Mouse (Mus musculus): ENCODE data around the gene Gid8. TPM values are rescaled to one million over a fixed set of nuclear protein-coding genes. Genes with fewer than 3 reads are reported as not detected.

Gene Gid8
- 20.8 and 40.7 TPM in 2 replicates for polyA plus RNA-seq (2012; rRNA removed; ENCODE audit: low replicate concordance)

GRCm38 (mm10) chr2:180709923-180710272, at the start of gene Gid8, which contains the start of gene Dido1:
Gid8 (plus strand) TSS chr2:180710117.
Dido1 (minus strand) TSS chr2:180709999.

GRCm38 (mm10) chr2:180724585-180725413, 14.9 kb downstream of the Gid8 start, which contains the start of gene Slc17a9:
Slc17a9 (plus strand) TSS chr2:180725263.

Other genes starting within 250 kb of the Gid8 start
- not detected in 2 replicates for gene Ntsr1, start 210.1 kb upstream of the Gid8 start, polyA plus RNA-seq (2012; rRNA removed; ENCODE audit: low replicate concordance)
- 24.8 and 28.3 TPM in 2 replicates for gene Mrgbp, start 128.8 kb upstream of the Gid8 start, polyA plus RNA-seq (2012; rRNA removed; ENCODE audit: low replicate concordance)
- gene Ogfr, start 120.9 kb upstream of the Gid8 start, polyA plus RNA-seq (2012; rRNA removed; ENCODE audit: low replicate concordance), result 26.0 and 34.5 TPM in 2 replicates
- 2.9 and 6.2 TPM in 2 replicates for gene Col9a3, start 112.3 kb upstream of the Gid8 start, polyA plus RNA-seq (2012; rRNA removed; ENCODE audit: low replicate concordance)
- 0.14 TPM in 1 of 2 replicates, not detected in the other for gene Tcfl5, start 67.4 kb upstream of the Gid8 start, polyA plus RNA-seq (2012; rRNA removed; ENCODE audit: low replicate concordance)
- gene Dido1, start 118 bp upstream of the Gid8 start, polyA plus RNA-seq (2012; rRNA removed; ENCODE audit: low replicate concordance), result 11.9 and 18.3 TPM in 2 replicates
- gene Slc17a9, start 15.1 kb downstream of the Gid8 start, polyA plus RNA-seq (2012; rRNA removed; ENCODE audit: low replicate concordance), result 36.7 and 46.3 TPM in 2 replicates
- not detected in 2 replicates for gene Bhlhe23, start 66.8 kb downstream of the Gid8 start, polyA plus RNA-seq (2012; rRNA removed; ENCODE audit: low replicate concordance)
- 22.5 and 61.6 TPM in 2 replicates for gene Ythdf1, start 210.8 kb downstream of the Gid8 start, polyA plus RNA-seq (2012; rRNA removed; ENCODE audit: low replicate concordance)
- not detected in 2 replicates for gene Birc7, start 218.9 kb downstream of the Gid8 start, polyA plus RNA-seq (2012; rRNA removed; ENCODE audit: low replicate concordance)
- 0.88 and 1.0 TPM in 2 replicates for gene Nkain4, start 244.6 kb downstream of the Gid8 start, polyA plus RNA-seq (2012; rRNA removed; ENCODE audit: low replicate concordance)